21 mouse cellular contexts compared by ENCODE assay signal in genomic region chr9:82860805-82861204, GRCm38 (mm10). TPM values are rescaled to one million over a fixed set of nuclear protein-coding genes. Genes with fewer than 3 reads are reported as not detected.
DNase-seq lines count a peak whose midpoint lies in the region; ATAC-seq and TF ChIP-seq lines count a peak whose summit lies in the region.
"Had no signal": no experiment of that assay in that cellular context is flagged by ENCODE, and none has a peak within 500 bp of the region (broad histone marks: within the 10 kb centered on the region; RNA-seq: fewer than 3 reads in every experiment).

No protein-coding gene starts in this region.

- no peak for DNase-seq in lung, postnatal 36 days
- no peak for DNase-seq in left cerebral cortex, postnatal 36 days (ENCODE audit: low spot score in 2 of 2)
- DNase-seq: adrenal gland, adult 8-10 months; adrenal gland, postnatal 25 days; cerebellum, adult 18-20 months; cerebellum, adult 9-10 months; cerebellum, postnatal 14 days; forebrain, postnatal 0 days; gastrocnemius, postnatal 10 days had no signal

- TF ChIP-seq POLR2A in embryonic fibroblast, embryonic 13.5 days (IDR thresholded peaks at IDR 0.05; ENCODE audit: low read depth, low read length), result no peak

- H3K27ac ChIP-seq in intestine, embryonic 16.5 days (ENCODE audit: low read length), result no peak overlapping the region
- no peak overlapping the region for H3K27ac ChIP-seq in intestine, postnatal 0 days (ENCODE audit: low read depth, low read length)
- peak overlapping the region; percentile 44; the same call in 1 of the 2 replicates for H3K27ac ChIP-seq in lung, embryonic 16.5 days (ENCODE audit: low read length)
- H3K27ac ChIP-seq in embryonic fibroblast, embryonic 13.5 days (ENCODE audit: insufficient read depth, low read length), result 0 out of 2 replicates have a peak overlapping the region, but pooled peaks have one; percentile 8
- H3K27ac ChIP-seq: embryonic facial prominence, embryonic 12.5 days; heart, adult 2 months; heart, embryonic 10.5 days; heart, embryonic 13.5 days; hindbrain, embryonic 12.5 days; hindbrain, embryonic 15.5 days had no signal

- no peak overlapping the region for H3K4me3 ChIP-seq in intestine, embryonic 16.5 days (ENCODE audit: low read length)
- H3K4me3 ChIP-seq in intestine, postnatal 0 days (ENCODE audit: low read depth, low read length), result no peak overlapping the region
- no peak overlapping the region for H3K4me3 ChIP-seq in lung, embryonic 16.5 days (ENCODE audit: low read length)
- no peak overlapping the region for H3K4me3 ChIP-seq in embryonic fibroblast, embryonic 13.5 days (ENCODE audit: insufficient read depth, low read length)
- H3K4me3 ChIP-seq: embryonic facial prominence, embryonic 12.5 days; heart, adult 2 months; heart, embryonic 10.5 days; heart, embryonic 13.5 days; hindbrain, embryonic 12.5 days; hindbrain, embryonic 15.5 days had no signal

- no peak overlapping the region for H3K4me2 ChIP-seq in intestine, embryonic 16.5 days (ENCODE audit: low read depth, low read length)
- H3K4me2 ChIP-seq in intestine, postnatal 0 days (replicated peaks; ENCODE audit: low read depth), result no peak overlapping the region
- no peak overlapping the region for H3K4me2 ChIP-seq in lung, embryonic 16.5 days (ENCODE audit: low read depth, low read length)
- H3K4me2 ChIP-seq: embryonic facial prominence, embryonic 12.5 days; heart, embryonic 13.5 days; hindbrain, embryonic 12.5 days; hindbrain, embryonic 15.5 days had no signal

- intact Hi-C loops in left cerebral cortex, postnatal 36 days (cut with DNase I), result no loop called here

- H3K4me1 ChIP-seq in intestine, embryonic 16.5 days (ENCODE audit: control insufficient read depth, insufficient read depth, low read length), result no peaks in the 10 kb centered on the region
- H3K4me1 ChIP-seq in intestine, postnatal 0 days (replicated peaks; ENCODE audit: control insufficient read depth, insufficient read depth, low read length), result no peaks in the 10 kb centered on the region; the same call in 1 of the 2 replicates
- no peaks in the 10 kb centered on the region for H3K4me1 ChIP-seq in lung, embryonic 16.5 days (replicated peaks; ENCODE audit: control insufficient read depth, insufficient read depth, low read length)
- H3K4me1 ChIP-seq in embryonic fibroblast, embryonic 13.5 days (ENCODE audit: control insufficient read depth, insufficient read depth, low read length), result no peaks in the 10 kb centered on the region
- H3K4me1 ChIP-seq: embryonic facial prominence, embryonic 12.5 days; heart, embryonic 10.5 days; heart, embryonic 13.5 days; hindbrain, embryonic 12.5 days had no signal

- H3K9ac ChIP-seq in intestine, embryonic 16.5 days (ENCODE audit: low read depth, low read length), result no peak overlapping the region
- no peak overlapping the region for H3K9ac ChIP-seq in intestine, postnatal 0 days (ENCODE audit: low read depth, low read length)
- no peak overlapping the region for H3K9ac ChIP-seq in lung, embryonic 16.5 days (ENCODE audit: low read length)
- H3K9ac ChIP-seq: embryonic facial prominence, embryonic 12.5 days; forebrain, postnatal 0 days; heart, embryonic 13.5 days; hindbrain, embryonic 12.5 days; hindbrain, embryonic 15.5 days had no signal

- no peaks in the 10 kb centered on the region for H3K36me3 ChIP-seq in intestine, embryonic 16.5 days (ENCODE audit: control insufficient read depth, insufficient read depth, low read length)
- H3K36me3 ChIP-seq in intestine, postnatal 0 days (ENCODE audit: control insufficient read depth, insufficient read depth), result no peaks in the 10 kb centered on the region
- no peaks in the 10 kb centered on the region for H3K36me3 ChIP-seq in lung, embryonic 16.5 days (ENCODE audit: control insufficient read depth, insufficient read depth, low read length)
- H3K36me3 ChIP-seq: embryonic facial prominence, embryonic 12.5 days; heart, embryonic 10.5 days; hindbrain, embryonic 12.5 days; hindbrain, embryonic 15.5 days had no signal

- no peaks in the 10 kb centered on the region for H3K9me3 ChIP-seq in intestine, embryonic 16.5 days (ENCODE audit: control insufficient read depth, low read length)
- no peaks in the 10 kb centered on the region for H3K9me3 ChIP-seq in intestine, postnatal 0 days (ENCODE audit: control insufficient read depth)
- no peaks in the 10 kb centered on the region for H3K9me3 ChIP-seq in lung, embryonic 16.5 days (ENCODE audit: control insufficient read depth, low read length)
- H3K9me3 ChIP-seq: embryonic facial prominence, embryonic 12.5 days; heart, embryonic 10.5 days; heart, embryonic 13.5 days; hindbrain, embryonic 12.5 days; hindbrain, embryonic 15.5 days had no signal

- no peak for TF ChIP-seq CTCF in intestine, postnatal 0 days (IDR thresholded peaks at IDR 0.05; ENCODE audit: low read depth)
- TF ChIP-seq CTCF in embryonic fibroblast, embryonic 13.5 days (IDR thresholded peaks at IDR 0.05; ENCODE audit: borderline replicate concordance, insufficient read depth, low read length), result no peak

- H3K27me3 ChIP-seq in intestine, embryonic 16.5 days (replicated peaks; ENCODE audit: control insufficient read depth, insufficient read depth, low read length), result no peaks in the 10 kb centered on the region
- H3K27me3 ChIP-seq in intestine, postnatal 0 days (replicated peaks; ENCODE audit: control insufficient read depth, insufficient read depth, low read length), result no peaks in the 10 kb centered on the region
- no peaks in the 10 kb centered on the region for H3K27me3 ChIP-seq in lung, embryonic 16.5 days (ENCODE audit: control insufficient read depth, insufficient read depth, low read depth, low read length)
- H3K27me3 ChIP-seq: embryonic facial prominence, embryonic 12.5 days; heart, embryonic 13.5 days; hindbrain, embryonic 12.5 days; hindbrain, embryonic 15.5 days had no signal

- ATAC-seq in intestine, embryonic 16.5 days, result peak; percentile 58; the same call in 1 of the 2 replicates
- ATAC-seq in intestine, postnatal 0 days, result no peak
- ATAC-seq in lung, embryonic 16.5 days (ENCODE audit: low read depth), result 0 out of 2 replicates have a peak, but pooled peaks have one; percentile 31
- ATAC-seq: activated CD4-positive, CD25-positive, alpha-beta regulatory T cell, adult 4 months; forebrain, embryonic 14.5 days; forebrain, postnatal 0 days had no signal

- 65% methylated on average over 2 of the region's 2 CpGs for WGBS in intestine, embryonic 16.5 days
- WGBS in intestine, postnatal 0 days, result 78% methylated on average over 2 of the region's 2 CpGs
- whole genome bisulfite sequencing in lung, embryonic 16.5 days, result 65% methylated on average over 2 of the region's 2 CpGs

RNA-seq across cellular contexts. Expression of gene Irak1bp1, which starts 31.5 kb away (rescaled TPM):
- 8.6 and 9.2 TPM in 2 replicates for polyA plus RNA-seq in intestine, embryonic 16.5 days (2015; fragmentation: Nextera tagmentation; extraction: Ambion mirVana)
- 7.7 and 9.1 TPM in 2 replicates for polyA plus RNA-seq in intestine, postnatal 0 days (2015; fragmentation: Nextera tagmentation; extraction: Ambion mirVana)
- polyA plus RNA-seq in lung, embryonic 16.5 days (2015; fragmentation: Nextera tagmentation; extraction: Ambion mirVana), result 15.3 and 16.7 TPM in 2 replicates
- polyA plus RNA-seq in embryonic fibroblast, embryonic 13.5 days (2011; ENCODE audit: insufficient read length, low read depth, missing spikeins), result 10.9 and 13.1 TPM in 2 replicates
- total RNA-seq in left cerebral cortex, postnatal 36 days (2021), result 10 to 100 TPM; 16.8 to 18.1 TPM

Comparison
In these comparisons a context has a peak if more than half of its experiments do, and no peak if none do; other contexts are left out.
1. H3K27ac ChIP-seq: peak in lung, embryonic 16.5 days (single experiment) and embryonic fibroblast, embryonic 13.5 days (single experiment); none in intestine, embryonic 16.5 days (single experiment) and intestine, postnatal 0 days (single experiment).